Mouse (Mus musculus) forebrain, embryonic 16.5 days (tissue): ENCODE data around the gene AU040320. TPM values are rescaled to one million over a fixed set of nuclear protein-coding genes. Genes with fewer than 3 reads are reported as not detected.
A peak's percentile ranks its signal among the peaks of the same experiment; 100 is the strongest.

Source experiments
- ATAC-seq: fragments of 200-750 bp; cut with Nextera tagmentation; 2 replicates; pipeline ENCODE4 v1.8.0; 2017; ENCODE audit warnings: mild to moderate bottlenecking, moderate library complexity
- H3K27ac ChIP-seq: fragments of 300-500 bp; sonication (generic); 2 replicates; pipeline ENCODE4 v1.5.1; 2014; ENCODE audit warnings: low read length, control low read depth
- H3K27me3 ChIP-seq: fragments of 300-500 bp; sonication (generic); replicated peaks from 2 replicates; pipeline ENCODE4 v1.6.1; 2014; ENCODE audit warnings: low read length; ENCODE audit not compliant: control insufficient read depth, insufficient read depth
- H3K36me3 ChIP-seq: fragments of 300-500 bp; sonication (generic); 2 replicates; pipeline ENCODE4 v1.6.1; 2014; ENCODE audit not compliant: control insufficient read depth, insufficient read depth
- H3K4me1 ChIP-seq: fragments of 300-500 bp; sonication (generic); replicated peaks from 2 replicates; pipeline ENCODE4 v1.6.1; 2014; ENCODE audit warnings: low read length; ENCODE audit not compliant: control insufficient read depth, insufficient read depth
- H3K4me2 ChIP-seq: fragments of 300-500 bp; sonication (generic); 2 replicates; pipeline ENCODE4 v1.6.1; 2014; ENCODE audit warnings: mild to moderate bottlenecking, low read length, control low read depth
- H3K4me3 ChIP-seq: fragments of 300-500 bp; sonication (generic); replicated peaks from 2 replicates; pipeline ENCODE4 v1.5.1; 2014; ENCODE audit warnings: mild to moderate bottlenecking, low read length, control low read depth
- H3K9ac ChIP-seq: fragments of 300-500 bp; sonication (generic); replicated peaks from 2 replicates; pipeline ENCODE4 v1.6.1; 2014; ENCODE audit warnings: low read depth, low read length, control low read depth
- H3K9me3 ChIP-seq: fragments of 300-500 bp; sonication (generic); 2 replicates; pipeline ENCODE4 v1.6.1; 2016; ENCODE audit warnings: low read length; ENCODE audit not compliant: control insufficient read depth
- WGBS: fragments of 180-500 bp; shearing (Covaris S2); extraction: QIAGEN DNeasy Blood & Tissue Kit; methylation state at CpG from one replicate; pipeline ENCODE4 v1.1.7; 2014; 5-methylcytosine and 5-hydroxymethylcytosine counted together
- polyA plus RNA-seq: library from polyadenylated mRNA; unstranded; fragments of >200 nt; fragmentation: Nextera tagmentation; extraction: Ambion mirVana; gene quantifications from 2 replicates; pipeline ENCODE4 v1.2.1, GENCODE M21; 2015

AU040320 gene
- polyA plus RNA-seq, 1 experiment from 2014 or later, result 35.0 TPM

DNA sequence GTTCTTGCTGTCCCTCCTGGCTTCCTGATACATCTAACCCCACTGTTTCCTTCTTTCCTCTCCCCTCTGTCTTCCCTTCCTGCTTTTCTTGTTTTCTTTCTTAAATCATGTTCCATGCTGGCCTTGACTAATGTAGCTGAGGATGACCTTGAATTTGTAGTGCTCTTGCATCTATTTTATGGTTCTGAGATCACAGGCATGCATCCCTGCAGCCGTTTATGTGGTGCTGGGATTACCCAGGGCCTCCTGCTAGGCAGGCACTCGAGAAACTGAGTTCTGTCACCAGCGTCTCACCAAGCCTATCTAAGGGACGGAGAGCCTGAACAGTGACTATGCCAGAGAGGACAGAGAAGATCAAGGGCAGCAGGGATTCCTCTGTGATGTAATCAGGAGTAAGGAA lies 52.4 kb downstream of the AU040320 start:
- H3K9me3 ChIP-seq, result no peaks in the 10 kb centered on the region
- no peak overlapping the region for H3K27ac ChIP-seq
- H3K27me3 ChIP-seq, result no peaks in the 10 kb centered on the region
- no peaks in the 10 kb centered on the region for H3K36me3 ChIP-seq
- H3K9ac ChIP-seq, result no peak overlapping the region
- no peak overlapping the region for H3K4me3 ChIP-seq
- 64% methylated on average over 4 of the region's 4 CpGs for WGBS
- H3K4me1 ChIP-seq, result peaks cover 10% of the 10 kb centered on the region
- H3K4me2 ChIP-seq, result no peak overlapping the region
- ATAC-seq, result no peak

- H3K4me1 ChIP-seq, result peaks cover 10% of the 10 kb centered on the region
- no peak overlapping the region for H3K27ac ChIP-seq
- no peak overlapping the region for H3K9ac ChIP-seq
- ATAC-seq, result no peak
- H3K4me3 ChIP-seq, result no peak overlapping the region
- 93% methylated on average over 7 of the region's 7 CpGs for WGBS
- no peak overlapping the region for H3K4me2 ChIP-seq
- H3K9me3 ChIP-seq, result no peaks in the 10 kb centered on the region
- no peaks in the 10 kb centered on the region for H3K36me3 ChIP-seq
- H3K27me3 ChIP-seq, result no peaks in the 10 kb centered on the region
Observed at GRCm38 (mm10) chr4:126806692-126807427, 53.5 kb downstream of the AU040320 start.

GRCm38 (mm10) chr4:126810566-126810965 lies 57.2 kb downstream of the AU040320 start:
- Histone ChIP-seq H3K4me2 (no peak overlapping the region), H3K4me1 (no peaks in the 10 kb centered on the region), H3K36me3 (no peaks in the 10 kb centered on the region), H3K27ac (no peak overlapping the region), H3K4me3 (no peak overlapping the region), H3K27me3 (no peaks in the 10 kb centered on the region), H3K9me3 (no peaks in the 10 kb centered on the region), H3K9ac (no peak overlapping the region)
- 90% methylated on average over 3 of the region's 3 CpGs for WGBS
- no peak for ATAC-seq

GRCm38 (mm10) chr4:126813212-126813611 lies 59.9 kb downstream of the AU040320 start:
- no peaks in the 10 kb centered on the region for H3K9me3 ChIP-seq
- H3K27ac ChIP-seq, result no peak overlapping the region
- no peaks in the 10 kb centered on the region for H3K4me1 ChIP-seq
- no peak for ATAC-seq
- no peak overlapping the region for H3K9ac ChIP-seq
- H3K27me3 ChIP-seq, result no peaks in the 10 kb centered on the region
- 90% methylated on average over 5 of the region's 5 CpGs for WGBS
- H3K36me3 ChIP-seq, result peaks cover 7% of the 10 kb centered on the region; the same call in 1 of the 2 replicates
- H3K4me3 ChIP-seq, result no peak overlapping the region
- H3K4me2 ChIP-seq, result no peak overlapping the region

DNA sequence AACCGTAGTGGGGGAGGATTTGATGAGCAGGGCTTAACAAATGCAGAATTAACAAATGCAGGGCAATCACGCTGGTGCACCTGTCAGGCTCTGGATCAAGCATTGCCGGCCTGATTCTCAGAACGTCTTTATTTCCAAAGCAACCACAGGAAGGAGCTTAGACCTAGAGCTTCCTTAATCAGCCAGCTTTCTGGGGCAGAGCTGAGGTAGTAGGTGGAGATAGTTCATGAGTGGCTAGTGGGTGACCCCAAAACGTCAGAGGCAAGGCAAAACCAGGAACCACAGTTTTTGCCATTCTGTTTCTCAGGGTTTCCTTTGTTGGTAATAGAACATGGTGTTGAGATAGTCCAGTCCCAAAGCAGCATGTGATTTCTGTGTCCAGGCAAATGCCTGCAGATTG lies 61.5 kb downstream of the AU040320 start:
- no peak overlapping the region for H3K9ac ChIP-seq
- H3K27me3 ChIP-seq, result no peaks in the 10 kb centered on the region
- 70% methylated on average over 5 of the region's 5 CpGs for WGBS
- peaks cover 7% of the 10 kb centered on the region; the same call in 1 of the 2 replicates for H3K36me3 ChIP-seq
- no peak for ATAC-seq
- H3K4me3 ChIP-seq, result no peak overlapping the region
- H3K27ac ChIP-seq, result no peak overlapping the region
- no peaks in the 10 kb centered on the region for H3K4me1 ChIP-seq
- H3K9me3 ChIP-seq, result no peaks in the 10 kb centered on the region
- H3K4me2 ChIP-seq, result no peak overlapping the region

- no peaks in the 10 kb centered on the region for H3K9me3 ChIP-seq
- peaks cover 5% of the 10 kb centered on the region; the same call in 1 of the 2 replicates for H3K4me1 ChIP-seq
- H3K4me3 ChIP-seq, result no peak overlapping the region
- H3K36me3 ChIP-seq, result no peaks in the 10 kb centered on the region
- no peak overlapping the region for H3K9ac ChIP-seq
- no peaks in the 10 kb centered on the region for H3K27me3 ChIP-seq
- H3K27ac ChIP-seq, result no peak overlapping the region
- WGBS, result 34% methylated on average over 9 of the region's 9 CpGs
- H3K4me2 ChIP-seq, result no peak overlapping the region
- ATAC-seq, result peak; percentile 52; the same call in 1 of the 2 replicates
Observed at GRCm38 (mm10) chr4:126822891-126823882, 69.8 kb downstream of the AU040320 start.

- H3K9ac ChIP-seq, result no peak overlapping the region
Observed at GRCm38 (mm10) chr4:126823917-126824316, 70.6 kb downstream of the AU040320 start.

DNA sequence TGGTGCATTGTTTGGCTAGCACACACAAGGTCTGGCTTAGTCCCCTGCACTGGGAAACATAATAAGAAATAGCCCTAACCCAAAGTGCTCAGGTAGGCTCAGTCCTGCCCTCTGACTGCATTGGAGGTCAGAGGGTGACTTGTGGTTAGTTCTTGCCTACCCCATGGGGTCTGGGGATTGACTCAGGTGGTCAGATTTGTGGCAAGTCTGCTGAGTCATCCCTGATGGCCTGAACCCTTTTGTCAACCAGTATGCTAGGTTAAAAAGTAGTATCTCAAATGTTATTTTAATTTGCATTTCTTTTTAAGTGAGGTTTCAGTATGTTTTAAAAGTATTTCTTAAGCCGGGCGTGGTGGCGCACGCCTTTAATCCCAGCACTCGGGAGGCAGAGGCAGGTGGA lies 77.8 kb downstream of the AU040320 start:
- 100% methylated on average over 5 of the region's 5 CpGs for WGBS
- no peak for ATAC-seq
- no peaks in the 10 kb centered on the region; the same call in 1 of the 2 replicates for H3K36me3 ChIP-seq
- no peak overlapping the region for H3K4me2 ChIP-seq
- no peak overlapping the region for H3K27ac ChIP-seq
- no peaks in the 10 kb centered on the region for H3K4me1 ChIP-seq
- no peak overlapping the region for H3K9ac ChIP-seq
- no peak overlapping the region for H3K4me3 ChIP-seq
- H3K9me3 ChIP-seq, result no peaks in the 10 kb centered on the region
- H3K27me3 ChIP-seq, result no peaks in the 10 kb centered on the region

More at GRCm38 (mm10) chr4:126823917-126824316, 70.6 kb downstream of the AU040320 start:
- Histone ChIP-seq H3K4me2 (no peak overlapping the region), H3K27me3 (no peaks in the 10 kb centered on the region), H3K4me1 (peaks cover 5% of the 10 kb centered on the region; the same call in 1 of the 2 replicates), H3K9me3 (no peaks in the 10 kb centered on the region), H3K4me3 (no peak overlapping the region), H3K27ac (no peak overlapping the region), H3K36me3 (no peaks in the 10 kb centered on the region)
- 89% methylated on average over 5 of the region's 5 CpGs for WGBS
- ATAC-seq, result no peak

DNA sequence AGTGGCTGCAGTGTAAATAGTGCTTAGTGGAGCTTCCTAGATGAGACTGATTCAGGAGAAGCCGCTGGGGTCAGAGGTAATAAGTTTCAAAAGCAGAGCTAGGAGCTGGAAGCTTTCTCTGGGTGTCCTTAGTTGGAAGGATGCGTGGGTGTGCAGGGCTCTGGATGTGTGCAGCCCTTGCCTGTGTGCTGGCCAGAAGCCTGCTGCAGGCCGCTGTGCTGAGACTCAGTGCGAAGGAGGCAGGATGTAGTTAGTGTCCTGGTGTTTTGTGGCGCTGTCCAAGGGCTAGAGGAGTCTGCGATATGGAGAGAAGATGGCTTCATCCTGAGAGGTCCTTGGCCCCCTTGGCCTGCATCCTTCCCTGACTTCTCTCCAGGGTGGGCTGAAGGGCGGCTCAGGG lies 85.5 kb downstream of the AU040320 start:
- Histone ChIP-seq H3K9me3 (no peaks in the 10 kb centered on the region), H3K27ac (no peak overlapping the region), H3K9ac (no peak overlapping the region), H3K27me3 (no peaks in the 10 kb centered on the region), H3K4me2 (no peak overlapping the region), H3K4me1 (peaks cover 2% of the 10 kb centered on the region; the same call in 1 of the 2 replicates), H3K4me3 (no peak overlapping the region), H3K36me3 (peaks cover 2% of the 10 kb centered on the region; the same call in 1 of the 2 replicates)
- no peak for ATAC-seq
- 90% methylated on average over 7 of the region's 7 CpGs for WGBS
